Mouse (Mus musculus): ENCODE results near the gene Inpp4b. TPM values are rescaled to one million over a fixed set of nuclear protein-coding genes. Genes with fewer than 3 reads are reported as not detected.
"Not testable (repeated sequence)": the region's sequence is repeated elsewhere in the genome, so short reads cannot be mapped to it uniquely, and the experiment has no call there.

Gene Inpp4b
- polyA plus RNA-seq, 1 experiment from 2014 or later = 6.2 TPM

- no peak overlapping the region for H3K4me3 ChIP-seq (ENCODE audit: low read depth, low read length)
- DNase-seq (ENCODE audit: low spot score) (no peak), ATAC-seq (replicated peaks; ENCODE audit: low FRiP score, low TSS enrichment, low read depth) (no peak)
- H3K9ac ChIP-seq (ENCODE audit: low read length) = no peak overlapping the region
- no peaks in the 10 kb centered on the region for H3K27me3 ChIP-seq (replicated peaks; ENCODE audit: control insufficient read depth, insufficient read depth, low read length)
- no peak overlapping the region for H3K4me2 ChIP-seq (ENCODE audit: low read length)
- WGBS = 78% methylated on average over 2 of the region's 2 CpGs
- H3K9me3 ChIP-seq (ENCODE audit: control insufficient read depth, low read length) = no peaks in the 10 kb centered on the region
- H3K27ac ChIP-seq (ENCODE audit: low read depth) = no peak overlapping the region
- no peaks in the 10 kb centered on the region for H3K36me3 ChIP-seq (ENCODE audit: control insufficient read depth, insufficient read depth, low read length)
- 0 out of 2 replicates have a peak, but pooled peaks cover 3% of the 10 kb centered on the region for H3K4me1 ChIP-seq (replicated peaks; ENCODE audit: control insufficient read depth, insufficient read depth, low read length)
Measured at GRCm38 (mm10) chr8:82005466-82005865, 663.1 kb downstream of the Inpp4b start.

DNA sequence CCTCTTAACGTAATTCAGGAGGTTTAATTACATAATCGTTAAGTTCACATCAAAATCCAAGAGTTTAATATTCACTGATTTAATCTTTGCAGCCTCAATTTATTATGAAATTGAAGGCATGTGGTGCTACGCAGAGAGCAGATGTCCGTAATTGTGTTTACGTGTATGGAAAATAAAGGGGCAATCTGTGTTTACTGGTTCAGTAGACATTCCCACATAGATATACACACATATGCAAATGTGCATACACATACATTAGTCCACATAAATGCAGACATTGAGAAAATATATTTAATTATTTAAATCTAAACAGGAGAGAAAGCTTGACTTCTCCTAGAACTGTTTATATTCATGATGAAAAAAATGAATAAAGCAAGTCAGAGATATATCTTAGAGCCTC lies 675.4 kb downstream of the Inpp4b start:
- DNase-seq (ENCODE audit: low spot score) (no peak), ATAC-seq (replicated peaks; ENCODE audit: low FRiP score, low TSS enrichment, low read depth) (no peak)
- Histone ChIP-seq H3K4me1 (replicated peaks; ENCODE audit: control insufficient read depth, insufficient read depth, low read length) (no peaks in the 10 kb centered on the region), H3K9me3 (ENCODE audit: control insufficient read depth, low read length) (no peaks in the 10 kb centered on the region), H3K27me3 (replicated peaks; ENCODE audit: control insufficient read depth, insufficient read depth, low read length) (no peaks in the 10 kb centered on the region), H3K4me3 (ENCODE audit: low read depth, low read length) (no peak overlapping the region), H3K27ac (ENCODE audit: low read depth) (no peak overlapping the region), H3K9ac (ENCODE audit: low read length) (no peak overlapping the region), H3K36me3 (ENCODE audit: control insufficient read depth, insufficient read depth, low read length) (no peaks in the 10 kb centered on the region), H3K4me2 (ENCODE audit: low read length) (no peak overlapping the region)
- WGBS = 65% methylated on average over 5 of the region's 5 CpGs

DNA sequence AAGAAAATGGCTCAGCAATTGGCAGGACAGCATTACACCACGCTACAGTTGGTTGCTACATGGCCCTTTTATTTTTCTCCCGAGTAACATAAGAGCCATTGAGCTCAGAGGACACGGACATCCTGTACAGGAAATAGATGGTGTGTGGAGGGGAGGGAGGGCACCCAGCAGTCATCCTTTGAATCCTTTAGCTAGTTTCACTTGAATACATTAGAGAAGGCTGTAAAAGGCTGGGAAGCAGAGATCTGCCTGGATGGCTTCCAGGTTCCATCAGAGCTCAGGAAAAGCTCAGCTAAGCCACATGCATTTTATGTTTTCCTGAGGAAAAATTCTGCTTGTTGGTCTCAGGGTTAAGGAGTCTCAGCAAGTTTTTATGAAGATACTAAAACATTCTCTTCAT lies 685.0 kb downstream of the Inpp4b start:
- Histone ChIP-seq H3K4me1 (replicated peaks; ENCODE audit: control insufficient read depth, insufficient read depth, low read length) (peaks cover 11% of the 10 kb centered on the region), H3K36me3 (ENCODE audit: control insufficient read depth, insufficient read depth, low read length) (no peaks in the 10 kb centered on the region), H3K9ac (ENCODE audit: low read length) (no peak overlapping the region), H3K9me3 (ENCODE audit: control insufficient read depth, low read length) (no peaks in the 10 kb centered on the region), H3K4me3 (ENCODE audit: low read depth, low read length) (no peak overlapping the region), H3K27ac (ENCODE audit: low read depth) (peak overlapping the region; percentile 22; the same call in 1 of the 2 replicates), H3K4me2 (ENCODE audit: low read length) (no peak overlapping the region), H3K27me3 (replicated peaks; ENCODE audit: control insufficient read depth, insufficient read depth, low read length) (no peaks in the 10 kb centered on the region)
- DNase-seq (ENCODE audit: low spot score) (no peak), ATAC-seq (replicated peaks; ENCODE audit: low FRiP score, low TSS enrichment, low read depth) (no peak)
- WGBS = 38% methylated on average over 3 of the region's 3 CpGs

GRCm38 (mm10) chr8:82028896-82029295 lies 686.5 kb downstream of the Inpp4b start:
- DNase-seq (ENCODE audit: low spot score) = no peak
- WGBS = 20% methylated on average over 1 of the region's 1 CpGs
- Histone ChIP-seq H3K27ac (ENCODE audit: low read depth) (no peak overlapping the region), H3K36me3 (ENCODE audit: control insufficient read depth, insufficient read depth, low read length) (no peaks in the 10 kb centered on the region), H3K4me3 (ENCODE audit: low read depth, low read length) (no peak overlapping the region), H3K27me3 (replicated peaks; ENCODE audit: control insufficient read depth, insufficient read depth, low read length) (no peaks in the 10 kb centered on the region), H3K9me3 (ENCODE audit: control insufficient read depth, low read length) (no peaks in the 10 kb centered on the region), H3K4me1 (replicated peaks; ENCODE audit: control insufficient read depth, insufficient read depth, low read length) (peaks cover 11% of the 10 kb centered on the region), H3K4me2 (ENCODE audit: low read length) (no peak overlapping the region), H3K9ac (ENCODE audit: low read length) (no peak overlapping the region)
- no peak for ATAC-seq (replicated peaks; ENCODE audit: low FRiP score, low TSS enrichment, low read depth)

- H3K4me2 ChIP-seq (ENCODE audit: low read length); H3K4me3 ChIP-seq (ENCODE audit: low read depth, low read length); H3K27me3 ChIP-seq (replicated peaks; ENCODE audit: control insufficient read depth, insufficient read depth, low read length); H3K27ac ChIP-seq (ENCODE audit: low read depth); DNase-seq (ENCODE audit: low spot score); ATAC-seq (replicated peaks; ENCODE audit: low FRiP score, low TSS enrichment, low read depth); H3K9me3 ChIP-seq (ENCODE audit: control insufficient read depth, low read length); H3K36me3 ChIP-seq (ENCODE audit: control insufficient read depth, insufficient read depth, low read length); H3K9ac ChIP-seq (ENCODE audit: low read length): not testable (repeated sequence)
- peaks cover 10% of the 10 kb centered on the region for H3K4me1 ChIP-seq (replicated peaks; ENCODE audit: control insufficient read depth, insufficient read depth, low read length)
Measured at GRCm38 (mm10) chr8:82032035-82032434, 689.7 kb downstream of the Inpp4b start.

DNA sequence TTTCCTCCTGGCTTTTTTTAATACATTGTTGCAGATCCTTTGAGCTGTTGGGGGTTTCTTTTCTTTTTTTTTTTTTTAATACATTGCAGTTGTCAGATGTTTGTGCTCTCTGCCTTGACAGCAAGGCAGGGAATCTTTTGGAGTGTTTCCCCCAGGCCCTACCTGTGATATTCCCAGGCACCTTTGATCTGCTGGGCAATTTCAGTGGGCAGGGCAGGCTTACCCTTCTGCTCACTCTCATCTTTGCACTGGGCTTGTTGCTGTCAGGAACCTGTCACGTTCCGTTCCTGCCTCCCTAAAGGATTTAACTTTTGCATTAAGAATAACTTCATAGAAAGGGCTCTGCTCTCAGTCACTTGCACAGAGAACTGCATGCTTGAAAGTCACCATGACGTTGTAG lies 711.7 kb downstream of the Inpp4b start:
- no peak overlapping the region for H3K27ac ChIP-seq (ENCODE audit: low read depth)
- no peaks in the 10 kb centered on the region for H3K36me3 ChIP-seq (ENCODE audit: control insufficient read depth, insufficient read depth, low read length)
- no peak for DNase-seq (ENCODE audit: low spot score)
- H3K4me1 ChIP-seq (replicated peaks; ENCODE audit: control insufficient read depth, insufficient read depth, low read length) = no peaks in the 10 kb centered on the region
- no peak for ATAC-seq (replicated peaks; ENCODE audit: low FRiP score, low TSS enrichment, low read depth)
- H3K9ac ChIP-seq (ENCODE audit: low read length) = no peak overlapping the region
- WGBS = 63% methylated on average over 3 of the region's 3 CpGs
- no peaks in the 10 kb centered on the region for H3K9me3 ChIP-seq (ENCODE audit: control insufficient read depth, low read length)
- H3K4me2 ChIP-seq (ENCODE audit: low read length) = no peak overlapping the region
- H3K4me3 ChIP-seq (ENCODE audit: low read depth, low read length) = no peak overlapping the region
- no peaks in the 10 kb centered on the region for H3K27me3 ChIP-seq (replicated peaks; ENCODE audit: control insufficient read depth, insufficient read depth, low read length)

DNA sequence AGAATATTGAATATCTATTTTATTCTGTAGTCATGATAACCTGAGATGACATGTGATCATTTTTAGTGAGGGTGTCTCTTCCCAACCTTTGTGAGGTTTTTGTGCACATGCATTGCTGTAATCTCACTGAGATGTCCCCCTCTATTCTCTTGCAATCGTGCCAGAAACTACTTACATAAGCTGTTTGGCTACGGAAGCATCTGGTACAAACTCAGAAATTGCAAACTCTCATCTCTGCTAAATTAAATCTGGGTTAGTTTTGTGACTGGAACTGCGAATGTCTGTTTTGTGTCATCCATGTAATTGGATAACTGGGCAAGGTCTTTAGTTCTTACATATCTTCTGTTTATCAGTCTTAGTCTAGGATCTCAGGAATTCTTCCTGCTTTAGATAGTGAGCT lies 725.3 kb downstream of the Inpp4b start:
- Histone ChIP-seq H3K4me3 (ENCODE audit: low read depth, low read length) (no peak overlapping the region), H3K36me3 (ENCODE audit: control insufficient read depth, insufficient read depth, low read length) (no peaks in the 10 kb centered on the region), H3K9ac (ENCODE audit: low read length) (no peak overlapping the region), H3K4me1 (replicated peaks; ENCODE audit: control insufficient read depth, insufficient read depth, low read length) (no peaks in the 10 kb centered on the region), H3K27me3 (replicated peaks; ENCODE audit: control insufficient read depth, insufficient read depth, low read length) (no peaks in the 10 kb centered on the region), H3K27ac (ENCODE audit: low read depth) (no peak overlapping the region), H3K4me2 (ENCODE audit: low read length) (no peak overlapping the region), H3K9me3 (ENCODE audit: control insufficient read depth, low read length) (no peaks in the 10 kb centered on the region)
- ATAC-seq (replicated peaks; ENCODE audit: low FRiP score, low TSS enrichment, low read depth) (no peak), DNase-seq (ENCODE audit: low spot score) (no peak)
- 66% methylated on average over 3 of the region's 3 CpGs for WGBS

DNA sequence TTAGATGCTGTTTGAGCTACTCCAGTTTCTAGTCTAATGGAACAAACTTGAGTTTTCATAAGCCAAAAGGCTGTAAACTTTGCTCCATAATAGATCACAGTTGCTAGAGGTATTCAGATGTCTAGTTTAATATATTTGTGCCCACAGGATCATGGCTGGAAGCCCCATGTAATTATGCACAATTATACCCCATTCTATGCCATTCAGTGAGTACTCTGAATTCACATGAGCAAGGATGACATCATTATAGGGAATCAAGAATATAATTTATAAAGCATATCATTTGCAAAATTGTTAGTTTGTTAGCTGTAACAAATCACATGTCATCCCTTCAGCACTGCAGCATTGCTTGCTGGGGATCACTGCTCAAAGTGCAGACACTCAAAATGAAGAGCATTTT lies 736.9 kb downstream of the Inpp4b start:
- Histone ChIP-seq H3K27ac (ENCODE audit: low read depth) (no peak overlapping the region), H3K27me3 (replicated peaks; ENCODE audit: control insufficient read depth, insufficient read depth, low read length) (no peaks in the 10 kb centered on the region), H3K9me3 (ENCODE audit: control insufficient read depth, low read length) (no peaks in the 10 kb centered on the region), H3K4me3 (ENCODE audit: low read depth, low read length) (no peak overlapping the region), H3K4me2 (ENCODE audit: low read length) (no peak overlapping the region), H3K9ac (ENCODE audit: low read length) (no peak overlapping the region), H3K36me3 (ENCODE audit: control insufficient read depth, insufficient read depth, low read length) (no peaks in the 10 kb centered on the region), H3K4me1 (replicated peaks; ENCODE audit: control insufficient read depth, insufficient read depth, low read length) (no peaks in the 10 kb centered on the region)
- no peak for DNase-seq (ENCODE audit: low spot score)
- no peak for ATAC-seq (replicated peaks; ENCODE audit: low FRiP score, low TSS enrichment, low read depth)

DNA sequence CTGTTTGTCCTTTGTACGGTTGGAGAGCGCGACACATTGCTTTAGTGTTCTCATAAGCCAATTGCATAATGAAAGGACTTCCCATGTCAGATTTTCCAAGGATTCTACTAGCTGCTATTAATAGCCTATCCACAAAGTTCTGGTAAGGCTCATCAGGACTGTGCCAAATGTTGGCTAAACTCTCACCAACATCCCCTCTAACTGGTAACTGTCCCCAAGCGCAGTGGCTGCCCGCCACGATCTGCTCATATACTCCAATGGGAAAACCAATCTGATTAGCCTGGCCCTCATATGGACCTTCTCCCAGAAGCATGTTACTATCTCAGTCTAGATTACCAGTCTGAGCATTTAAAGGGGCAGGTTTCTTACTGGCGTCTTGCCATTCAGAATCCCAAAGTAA lies 744.3 kb downstream of the Inpp4b start:
- H3K4me2 ChIP-seq (ENCODE audit: low read length); H3K27me3 ChIP-seq (replicated peaks; ENCODE audit: control insufficient read depth, insufficient read depth, low read length); DNase-seq (ENCODE audit: low spot score); H3K4me3 ChIP-seq (ENCODE audit: low read depth, low read length); H3K9ac ChIP-seq (ENCODE audit: low read length); H3K36me3 ChIP-seq (ENCODE audit: control insufficient read depth, insufficient read depth, low read length); H3K9me3 ChIP-seq (ENCODE audit: control insufficient read depth, low read length); H3K27ac ChIP-seq (ENCODE audit: low read depth); ATAC-seq (replicated peaks; ENCODE audit: low FRiP score, low TSS enrichment, low read depth); H3K4me1 ChIP-seq (replicated peaks; ENCODE audit: control insufficient read depth, insufficient read depth, low read length): not testable (repeated sequence)
- WGBS = 93% methylated on average over 7 of the region's 7 CpGs

Measured in intestine, embryonic 14.5 days (tissue).